Mouse (Mus musculus): ENCODE measurements around the gene Zfp667. TPM values are rescaled to one million over a fixed set of nuclear protein-coding genes. Genes with fewer than 3 reads are reported as not detected.

Zfp667 gene
- total and polyA plus RNA-seq, 3 experiments, result 0.47 to 17.0 (median 10.1) TPM

DNA sequence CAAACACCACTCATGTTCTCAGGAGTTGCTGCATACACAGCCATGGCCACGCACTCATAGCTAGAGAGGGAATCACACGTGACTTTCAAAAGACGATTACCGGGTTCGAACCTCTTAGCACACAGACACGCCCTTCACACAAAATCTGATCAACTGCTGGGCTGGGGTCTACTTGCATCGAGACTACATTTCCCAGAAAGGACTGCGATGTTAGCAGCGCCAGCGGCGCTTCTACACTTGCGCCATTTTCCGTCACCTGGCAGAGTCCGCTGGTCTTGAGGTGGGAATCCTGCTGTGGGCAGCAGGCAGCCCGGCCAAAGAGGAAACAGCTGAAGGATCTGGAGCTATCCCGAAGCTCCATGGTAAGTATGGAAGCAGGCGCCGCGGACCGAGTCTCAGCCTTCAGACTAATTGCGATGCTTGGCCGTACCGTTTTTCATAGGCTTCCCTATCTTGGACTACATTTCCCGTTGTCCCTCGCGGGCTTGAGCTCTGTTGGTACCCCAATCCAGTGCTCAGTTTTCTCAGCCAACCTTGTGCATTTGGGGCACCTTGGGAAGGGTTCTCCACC, 57.2 kb downstream of the Zfp667 start, which contains the start of gene Gm3854:
Gm3854 (plus strand) TSS at position 259 of the 571 bp plus-strand sequence.
- ATAC-seq (ENCODE audit: extremely low read depth, insufficient number of reproducible peaks, low FRiP score, poor library complexity, severe bottlenecking) (no peak), DNase-seq (ENCODE audit: low spot score) (no peak)
- Histone ChIP-seq H3K4me1 (ENCODE audit: insufficient read depth, low read depth, low read length) (no peaks in the 10 kb centered on the region), H3K4me3 (ENCODE audit: low read depth, low read length) (no peak within 1 kb of the TSS), H3K36me3 (replicated peaks) (no peaks in the 10 kb centered on the region), H3K9me3 (replicated peaks) (no peaks in the 10 kb centered on the region), H3K27me3 (ENCODE audit: insufficient read depth, low read length) (peaks cover 4% of the 10 kb centered on the region; the same call in 1 of the 2 replicates)
- TF ChIP-seq POLR2AphosphoS5 (IDR thresholded peaks at IDR 0.05; ENCODE audit: insufficient replicate concordance, low read depth, low read length) (no peak), TAL1 (conservative IDR thresholded peaks at IDR 0.05; ENCODE audit: low read depth, low read length) (no peak), GATA2 (IDR thresholded peaks at IDR 0.05; ENCODE audit: borderline replicate concordance, low read depth, low read length) (no peak), GATA1 (IDR thresholded peaks at IDR 0.05; ENCODE audit: borderline replicate concordance, low read length) (no peak), CTCF (IDR thresholded peaks at IDR 0.05; ENCODE audit: low read depth, low read length) (no peak)

- Histone ChIP-seq H3K4me3 (ENCODE audit: low read depth, low read length) (no peak overlapping the region), H3K9me3 (replicated peaks) (no peaks in the 10 kb centered on the region), H3K27me3 (ENCODE audit: insufficient read depth, low read length) (peaks cover 4% of the 10 kb centered on the region; the same call in 1 of the 2 replicates), H3K36me3 (replicated peaks) (no peaks in the 10 kb centered on the region), H3K4me1 (ENCODE audit: insufficient read depth, low read depth, low read length) (no peaks in the 10 kb centered on the region)
- no peak for DNase-seq (ENCODE audit: low spot score)
- no peak for ATAC-seq (ENCODE audit: extremely low read depth, insufficient number of reproducible peaks, low FRiP score, poor library complexity, severe bottlenecking)
- no peak for TF ChIP-seq POLR2AphosphoS5 (IDR thresholded peaks at IDR 0.05; ENCODE audit: insufficient replicate concordance, low read depth, low read length)
- TF ChIP-seq TAL1 (conservative IDR thresholded peaks at IDR 0.05; ENCODE audit: low read depth, low read length), result no peak
- no peak for TF ChIP-seq GATA2 (IDR thresholded peaks at IDR 0.05; ENCODE audit: borderline replicate concordance, low read depth, low read length)
- TF ChIP-seq GATA1 (IDR thresholded peaks at IDR 0.05; ENCODE audit: borderline replicate concordance, low read length), result no peak
- no peak for TF ChIP-seq CTCF (IDR thresholded peaks at IDR 0.05; ENCODE audit: low read depth, low read length)
These were observed 57.7 kb downstream of the Zfp667 start for GRCm38 (mm10) chr7:6344124-6344523.

Other genes with a start within 250 kb of the Zfp667 start
- gene Nlrp4c, start 241.4 kb upstream of the Zfp667 start, total RNA-seq (2014; fragmentation: Nextera tagmentation), result not detected in 2 replicates
- gene Nlrp4c, start 241.4 kb upstream of the Zfp667 start, total RNA-seq (2017), result 0.06 and 0.11 TPM in 2 replicates
- not detected in 2 replicates for gene Nlrp4c, start 241.4 kb upstream of the Zfp667 start, polyA plus RNA-seq (2012)
- 23.5 and 36.9 TPM in 2 replicates for gene Zfp787, start 130.6 kb upstream of the Zfp667 start, total RNA-seq (2014; fragmentation: Nextera tagmentation)
- gene Zfp787, start 130.6 kb upstream of the Zfp667 start, total RNA-seq (2017), result 33.1 and 39.0 TPM in 2 replicates
- 47.7 and 49.8 TPM in 2 replicates for gene Zfp787, start 130.6 kb upstream of the Zfp667 start, polyA plus RNA-seq (2012)
- gene Zfp444, start 114.4 kb upstream of the Zfp667 start, total RNA-seq (2014; fragmentation: Nextera tagmentation), result 7.1 and 15.0 TPM in 2 replicates
- gene Zfp444, start 114.4 kb upstream of the Zfp667 start, total RNA-seq (2017), result 26.9 and 29.3 TPM in 2 replicates
- gene Zfp444, start 114.4 kb upstream of the Zfp667 start, polyA plus RNA-seq (2012), result 45.2 and 48.6 TPM in 2 replicates
- not detected in 2 replicates for gene Galp, start 89.5 kb upstream of the Zfp667 start, total RNA-seq (2014; fragmentation: Nextera tagmentation)
- gene Galp, start 89.5 kb upstream of the Zfp667 start, total RNA-seq (2017), result not detected in 2 replicates
- not detected in 2 replicates for gene Galp, start 89.5 kb upstream of the Zfp667 start, polyA plus RNA-seq (2012)
- gene Zscan5b, start 64.3 kb upstream of the Zfp667 start, total RNA-seq (2014; fragmentation: Nextera tagmentation), result not detected in 2 replicates
- gene Zscan5b, start 64.3 kb upstream of the Zfp667 start, total RNA-seq (2017), result not detected in 2 replicates
- not detected in 2 replicates for gene Zscan5b, start 64.3 kb upstream of the Zfp667 start, polyA plus RNA-seq (2012)
- gene Epp13, start 33.9 kb upstream of the Zfp667 start, total RNA-seq (2014; fragmentation: Nextera tagmentation), result not detected in 2 replicates
- gene Epp13, start 33.9 kb upstream of the Zfp667 start, total RNA-seq (2017), result not detected in 2 replicates
- gene Epp13, start 33.9 kb upstream of the Zfp667 start, polyA plus RNA-seq (2012), result not detected in 2 replicates
- 1.2 and 3.1 TPM in 2 replicates for gene Zfp583, start 44.7 kb downstream of the Zfp667 start, total RNA-seq (2014; fragmentation: Nextera tagmentation)
- gene Zfp583, start 44.7 kb downstream of the Zfp667 start, total RNA-seq (2017), result 0.49 and 0.64 TPM in 2 replicates
- 0.29 and 0.38 TPM in 2 replicates for gene Zfp583, start 44.7 kb downstream of the Zfp667 start, polyA plus RNA-seq (2012)
- not detected in 2 replicates for gene Gm3854, start 57.2 kb downstream of the Zfp667 start, total RNA-seq (2014; fragmentation: Nextera tagmentation)
- 0.05 and 0.12 TPM in 2 replicates for gene Gm3854, start 57.2 kb downstream of the Zfp667 start, total RNA-seq (2017)
- not detected in 2 replicates for gene Gm3854, start 57.2 kb downstream of the Zfp667 start, polyA plus RNA-seq (2012)
- gene Zfp78, start 76.7 kb downstream of the Zfp667 start, total RNA-seq (2014; fragmentation: Nextera tagmentation), result 0.83 and 8.5 TPM in 2 replicates
- 2.3 and 2.5 TPM in 2 replicates for gene Zfp78, start 76.7 kb downstream of the Zfp667 start, total RNA-seq (2017)
- 0.03 and 0.12 TPM in 2 replicates for gene Zfp78, start 76.7 kb downstream of the Zfp667 start, polyA plus RNA-seq (2012)
- gene Zfp28, start 96.7 kb downstream of the Zfp667 start, total RNA-seq (2014; fragmentation: Nextera tagmentation), result 2.1 and 5.8 TPM in 2 replicates
- gene Zfp28, start 96.7 kb downstream of the Zfp667 start, total RNA-seq (2017), result 1.8 and 2.6 TPM in 2 replicates
- gene Zfp28, start 96.7 kb downstream of the Zfp667 start, polyA plus RNA-seq (2012), result 0.46 and 0.63 TPM in 2 replicates
- 1.5 TPM in 1 of 2 replicates, not detected in the other for gene Smim17, start 112.1 kb downstream of the Zfp667 start, total RNA-seq (2014; fragmentation: Nextera tagmentation)
- gene Smim17, start 112.1 kb downstream of the Zfp667 start, total RNA-seq (2017), result not detected in 2 replicates
- gene Smim17, start 112.1 kb downstream of the Zfp667 start, polyA plus RNA-seq (2012), result not detected in 2 replicates
- not detected in 2 replicates for gene Gm20715, start 123.7 kb downstream of the Zfp667 start, total RNA-seq (2014; fragmentation: Nextera tagmentation)
- 0.06 and 0.11 TPM in 2 replicates for gene Gm20715, start 123.7 kb downstream of the Zfp667 start, total RNA-seq (2017)
- not detected in 2 replicates for gene Gm20715, start 123.7 kb downstream of the Zfp667 start, polyA plus RNA-seq (2012)
- gene Olfr1344, start 152.1 kb downstream of the Zfp667 start, total RNA-seq (2014; fragmentation: Nextera tagmentation), result not detected in 2 replicates
- 0.11 TPM in 1 of 2 replicates, not detected in the other for gene Olfr1344, start 152.1 kb downstream of the Zfp667 start, total RNA-seq (2017)
- not detected in 2 replicates for gene Olfr1344, start 152.1 kb downstream of the Zfp667 start, polyA plus RNA-seq (2012)
- gene Olfr1336, start 169.6 kb downstream of the Zfp667 start, total RNA-seq (2014; fragmentation: Nextera tagmentation), result not detected in 2 replicates
- gene Olfr1336, start 169.6 kb downstream of the Zfp667 start, total RNA-seq (2017), result under 0.01 and 0.16 TPM in 2 replicates
- gene Olfr1336, start 169.6 kb downstream of the Zfp667 start, polyA plus RNA-seq (2012), result not detected in 2 replicates
- not detected in 2 replicates for gene Olfr1346, start 180.5 kb downstream of the Zfp667 start, total RNA-seq (2014; fragmentation: Nextera tagmentation)
- 0.06 and 0.11 TPM in 2 replicates for gene Olfr1346, start 180.5 kb downstream of the Zfp667 start, total RNA-seq (2017)
- not detected in 2 replicates for gene Olfr1346, start 180.5 kb downstream of the Zfp667 start, polyA plus RNA-seq (2012)
- gene Olfr5, start 200.4 kb downstream of the Zfp667 start, total RNA-seq (2014; fragmentation: Nextera tagmentation), result not detected in 2 replicates
- gene Olfr5, start 200.4 kb downstream of the Zfp667 start, total RNA-seq (2017), result 0.11 TPM in 1 of 2 replicates, not detected in the other
- gene Olfr5, start 200.4 kb downstream of the Zfp667 start, polyA plus RNA-seq (2012), result not detected in 2 replicates
- not detected in 2 replicates for gene Olfr1347, start 213.2 kb downstream of the Zfp667 start, total RNA-seq (2014; fragmentation: Nextera tagmentation)
- gene Olfr1347, start 213.2 kb downstream of the Zfp667 start, total RNA-seq (2017), result 0.12 and 0.33 TPM in 2 replicates
- not detected in 2 replicates for gene Olfr1347, start 213.2 kb downstream of the Zfp667 start, polyA plus RNA-seq (2012)
- not detected in 2 replicates for gene Olfr1348, start 222.2 kb downstream of the Zfp667 start, total RNA-seq (2014; fragmentation: Nextera tagmentation)
- 0.23 TPM in 1 of 2 replicates, not detected in the other for gene Olfr1348, start 222.2 kb downstream of the Zfp667 start, total RNA-seq (2017)
- not detected in 2 replicates for gene Olfr1348, start 222.2 kb downstream of the Zfp667 start, polyA plus RNA-seq (2012)
- gene Olfr1349, start 236.4 kb downstream of the Zfp667 start, total RNA-seq (2014; fragmentation: Nextera tagmentation), result not detected in 2 replicates
- 0.12 and 0.22 TPM in 2 replicates for gene Olfr1349, start 236.4 kb downstream of the Zfp667 start, total RNA-seq (2017)
- gene Olfr1349, start 236.4 kb downstream of the Zfp667 start, polyA plus RNA-seq (2012), result not detected in 2 replicates

All from G1E (cell line).